Mouse (Mus musculus): ENCODE measurements around the gene Amigo2.
"Not testable (repeated sequence)": the region's sequence is repeated elsewhere in the genome, so short reads cannot be mapped to it uniquely, and the experiment has no call there.

Amigo2 gene

GRCm38 (mm10) chr15:97216843-97217242, 30.2 kb downstream of the Amigo2 start:
- DNase-seq (ENCODE audit: low spot score in 2 of 2) = no peak

DNA sequence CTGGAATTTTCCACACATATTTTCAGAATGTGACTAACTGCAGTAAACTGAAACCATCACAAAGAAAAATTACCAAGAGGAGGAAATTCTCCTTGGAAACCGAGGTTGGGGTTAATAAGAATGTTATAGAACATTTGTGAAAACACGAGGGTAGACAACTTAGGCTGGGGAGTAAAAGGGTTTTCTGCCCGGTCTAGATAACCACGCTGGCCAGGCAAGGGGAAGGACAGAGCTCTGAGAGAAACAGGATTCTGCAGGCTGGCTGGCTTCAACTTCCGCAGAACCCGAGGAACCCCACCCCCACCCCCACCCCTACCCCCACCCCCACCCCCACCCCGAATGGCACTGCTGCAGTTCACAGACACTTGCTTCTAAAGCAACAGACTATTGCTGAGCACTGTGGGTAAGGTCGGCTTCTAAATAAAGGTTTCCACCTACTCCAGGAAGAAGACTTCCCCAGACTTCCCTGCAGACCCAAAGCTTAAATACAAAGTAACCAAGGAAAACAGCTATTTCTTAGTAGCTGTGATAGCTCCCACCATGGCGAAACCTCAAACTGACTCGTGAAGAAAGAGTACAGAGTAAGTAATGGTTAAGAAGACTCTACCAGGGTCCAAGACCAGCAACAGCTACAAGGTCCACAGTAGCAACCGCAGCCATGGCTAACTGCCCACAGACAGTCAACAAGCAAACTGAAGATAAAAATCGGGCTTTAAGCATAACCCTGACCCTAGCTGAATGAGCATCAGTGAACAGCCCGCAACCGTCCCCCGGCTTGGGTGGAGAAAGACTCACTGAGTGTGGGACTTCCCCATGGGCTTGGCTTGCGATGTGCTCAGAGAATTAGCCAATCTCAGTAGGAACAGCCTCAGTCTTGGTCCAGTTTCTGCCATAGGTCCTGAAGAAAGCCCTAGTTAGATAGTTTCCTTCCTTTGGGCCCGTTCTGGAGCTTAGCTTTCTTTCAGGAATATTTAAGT, 34.3 kb downstream of the Amigo2 start:
- DNase-seq (ENCODE audit: low spot score in 2 of 2) = no peak

GRCm38 (mm10) chr15:97209754-97210153, 37.3 kb downstream of the Amigo2 start:
- not testable (repeated sequence) for DNase-seq (ENCODE audit: low spot score in 2 of 2)

- DNase-seq (ENCODE audit: low spot score in 2 of 2) = no peak
Measured at GRCm38 (mm10) chr15:97206506-97206905, 40.6 kb downstream of the Amigo2 start.

- DNase-seq (ENCODE audit: low spot score in 2 of 2) = no peak
Measured at GRCm38 (mm10) chr15:97205776-97206175, 41.3 kb downstream of the Amigo2 start.

DNA sequence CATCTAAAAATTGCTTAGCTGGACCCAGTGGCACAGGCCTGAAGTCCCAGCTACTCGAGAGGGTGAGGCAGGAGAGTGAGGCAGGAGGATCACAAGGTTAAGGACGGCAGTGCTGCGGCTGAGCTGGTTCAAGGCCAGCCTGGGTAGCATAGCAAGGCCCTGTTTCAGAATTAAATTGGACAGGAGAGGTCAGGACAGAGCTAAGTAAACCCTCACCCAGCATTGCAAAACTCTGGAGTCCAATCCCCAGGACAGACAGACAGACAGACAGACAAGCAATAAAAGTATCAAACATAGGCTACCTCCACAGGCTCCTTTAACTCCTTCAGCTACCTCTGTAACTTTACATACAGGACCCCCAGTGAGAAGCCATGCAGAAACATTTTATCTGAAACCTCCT, 42.2 kb downstream of the Amigo2 start:
- no peak for DNase-seq (ENCODE audit: low spot score in 2 of 2)

DNA sequence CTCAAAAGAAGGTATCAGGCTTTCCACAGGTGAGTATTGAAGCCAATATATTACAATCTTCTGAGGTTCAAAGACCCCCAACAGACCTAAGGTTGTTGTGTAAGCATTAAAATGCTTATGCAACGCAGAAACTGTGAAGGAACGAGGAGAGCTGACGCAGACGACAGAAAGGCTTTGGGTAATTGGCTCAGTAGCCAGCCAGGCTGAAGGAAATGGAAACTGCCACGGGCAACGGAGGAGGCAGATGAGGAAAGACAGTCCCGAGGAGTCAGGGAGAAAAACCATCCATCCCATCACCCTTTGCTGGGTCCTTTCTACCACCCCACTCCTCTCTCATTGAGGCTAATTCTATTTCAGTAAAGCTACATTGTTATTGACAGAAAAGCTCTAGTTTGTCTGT, 50.4 kb downstream of the Amigo2 start:
- DNase-seq (ENCODE audit: low spot score in 2 of 2) = no peak

DNA sequence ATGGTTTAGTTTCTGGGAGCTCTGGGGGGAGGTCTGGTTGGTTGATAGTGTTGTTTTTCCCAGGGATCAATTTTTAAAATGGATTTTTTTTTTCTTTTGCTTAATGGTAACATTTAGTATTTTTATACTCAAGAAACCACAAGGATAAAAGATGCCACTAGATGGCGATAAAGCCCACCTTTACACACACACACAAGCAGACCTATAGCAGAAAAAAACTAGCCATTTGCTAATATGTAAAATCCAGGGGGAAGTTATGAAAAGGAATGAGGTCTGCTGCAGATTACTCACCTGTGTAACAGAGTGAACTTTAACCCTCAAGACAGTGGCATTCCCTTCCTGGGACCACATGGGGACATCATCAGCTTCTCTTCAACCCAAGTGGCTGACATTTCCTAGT, 51.5 kb downstream of the Amigo2 start:
- DNase-seq (ENCODE audit: low spot score in 2 of 2) = no peak

Data from spleen, postnatal 4 days (tissue).